Mouse (Mus musculus) small intestine, adult 2 months (tissue): Measurements from ENCODE around the gene Rbbp7. TPM values are rescaled to one million over a fixed set of nuclear protein-coding genes. Genes with fewer than 3 reads are reported as not detected.

Experiments
- H3K27ac ChIP-seq: fragments of 200-500 bp; 2 replicates; pipeline ENCODE4 v1.5.1; 2012; ENCODE audit warnings: low read depth, low read length, control low read depth, inconsistent platforms; ENCODE audit not compliant: insufficient read depth
- H3K27me3 ChIP-seq: fragments of 200-500 bp; 2 replicates; pipeline ENCODE4 v1.6.1; 2012; ENCODE audit warnings: mild to moderate bottlenecking, moderate library complexity, low read length, inconsistent platforms; ENCODE audit not compliant: control insufficient read depth, insufficient read depth
- H3K36me3 ChIP-seq: fragments of 200-500 bp; 2 replicates; pipeline ENCODE4 v1.6.1; 2012; ENCODE audit warnings: mild to moderate bottlenecking, low read length, control low read depth, inconsistent platforms; ENCODE audit not compliant: control insufficient read depth, insufficient read depth
- H3K4me1 ChIP-seq: fragments of 200-500 bp; 2 replicates; pipeline ENCODE4 v1.6.1; 2012; ENCODE audit warnings: low read length, inconsistent platforms, mixed read lengths; ENCODE audit not compliant: control insufficient read depth, insufficient read depth, insufficient read length
- H3K4me3 ChIP-seq: fragments of 200-500 bp; 2 replicates; pipeline ENCODE4 v1.5.1; 2012; ENCODE audit warnings: low read depth, mild to moderate bottlenecking, control low read depth, inconsistent platforms, low read length, moderate library complexity
- CTCF ChIP-seq: fragments of 200-500 bp; IDR thresholded peaks from 2 replicates; pipeline ENCODE4 v1.5.1; 2012; ENCODE audit warnings: low read depth, mild to moderate bottlenecking, control low read depth, inconsistent platforms, low read length, moderate library complexity, mixed read lengths; ENCODE audit not compliant: insufficient replicate concordance, insufficient read length; ENCODE audit errors: extremely low read depth
- POLR2A ChIP-seq: fragments of 200-500 bp; IDR thresholded peaks from 2 replicates; pipeline ENCODE4 v1.6.1; 2012; ENCODE audit warnings: low read depth, mild to moderate bottlenecking, control low read depth, inconsistent platforms, low read length, moderate library complexity
- WGBS: fragments of 180-500 bp; shearing (Covaris S2); methylation state at CpG from one replicate; pipeline ENCODE4 v1.1.7; 2018; 5-methylcytosine and 5-hydroxymethylcytosine counted together
- polyA plus RNA-seq: library from polyadenylated mRNA; depleted of rRNA; stranded (reverse); fragments of >200 nt; gene quantifications from 2 replicates; pipeline ENCODE4 v1.2.3, GENCODE M21; 2012

Gene Rbbp7
- polyA plus RNA-seq, 1 experiment, result 20.1 TPM

DNA sequence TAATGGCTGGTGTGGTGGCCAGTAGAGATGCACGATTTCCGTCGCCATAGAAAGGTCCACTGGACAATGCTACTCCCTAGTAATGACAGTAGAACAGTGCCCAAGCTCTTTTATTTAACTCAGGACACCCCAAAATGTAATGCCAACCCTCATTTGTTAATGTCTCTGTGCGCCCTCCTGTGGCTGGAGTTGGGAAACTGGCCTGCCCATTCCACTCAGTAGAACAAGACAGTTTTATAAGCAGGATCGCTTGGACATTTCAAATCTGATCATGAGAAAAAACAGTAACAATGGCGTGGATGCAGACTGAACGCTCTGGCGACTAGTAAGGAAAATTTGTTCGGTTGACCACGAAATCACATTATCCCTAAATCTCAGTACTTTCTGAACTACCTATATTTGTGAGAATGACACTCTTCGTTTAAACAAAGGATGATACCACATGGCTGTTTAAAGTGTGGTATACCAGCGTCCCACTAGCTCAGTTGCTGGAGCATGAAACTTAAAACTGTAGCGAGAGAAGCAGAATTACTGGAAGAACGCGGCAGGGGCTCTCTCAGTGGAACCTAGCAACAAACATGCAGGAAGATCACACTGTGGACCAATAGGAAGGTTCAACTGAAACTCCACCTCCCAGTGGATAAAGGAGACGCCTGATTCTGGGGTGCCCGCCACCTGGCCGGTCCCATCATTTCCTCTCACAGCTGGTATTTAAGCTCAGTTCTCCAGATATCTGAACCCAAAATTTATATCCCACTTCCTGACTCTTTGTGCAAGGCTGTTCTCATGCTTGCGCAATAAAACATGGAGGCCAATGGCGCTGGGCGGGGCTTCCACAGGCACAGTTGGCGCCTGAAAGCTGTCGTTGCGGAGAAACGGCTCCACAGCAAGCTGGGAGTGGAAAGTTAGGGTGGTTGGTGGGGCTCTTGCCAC is 24.9 kb upstream of the Rbbp7 start:
- peak overlapping the region; percentile 71 for H3K4me3 ChIP-seq
- no peaks in the 10 kb centered on the region for H3K36me3 ChIP-seq
- H3K27me3 ChIP-seq, result no peaks in the 10 kb centered on the region
- peaks cover 2% of the 10 kb centered on the region; the same call in 1 of the 2 replicates for H3K4me1 ChIP-seq
- 18% methylated on average over 25 of the region's 25 CpGs for WGBS
- peak; percentile 54; the same call in 1 of the 2 replicates for TF ChIP-seq CTCF
- TF ChIP-seq POLR2A, result no peak
- peak overlapping the region; percentile 73 for H3K27ac ChIP-seq

DNA sequence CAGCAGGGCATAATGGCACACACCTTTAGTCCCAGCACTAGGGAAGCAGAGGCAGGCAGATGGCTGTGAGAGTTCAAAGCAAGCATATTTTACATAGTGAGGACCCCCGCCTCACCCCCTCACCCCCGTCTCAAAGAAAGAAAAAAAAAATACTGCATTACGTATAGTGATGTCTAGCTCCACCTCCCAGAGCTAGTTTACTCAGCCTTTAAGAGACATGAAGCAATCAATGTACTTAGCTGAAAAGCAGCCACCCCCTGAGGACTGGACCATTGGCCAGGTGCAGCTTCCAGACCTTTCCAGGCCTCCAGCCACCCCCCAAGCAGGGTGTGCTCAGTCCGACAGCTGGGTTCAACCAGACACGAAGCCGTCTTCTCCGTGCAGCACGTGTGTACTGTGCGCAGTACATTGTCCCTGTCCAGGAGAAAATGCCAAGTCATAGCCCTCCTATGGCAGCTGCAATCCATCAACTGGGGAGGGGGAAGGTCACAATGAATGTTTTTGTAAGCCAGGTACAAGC is 24.0 kb upstream of the Rbbp7 start:
- no peak overlapping the region for H3K27ac ChIP-seq
- 24% methylated on average over 9 of the region's 9 CpGs for WGBS

DNA sequence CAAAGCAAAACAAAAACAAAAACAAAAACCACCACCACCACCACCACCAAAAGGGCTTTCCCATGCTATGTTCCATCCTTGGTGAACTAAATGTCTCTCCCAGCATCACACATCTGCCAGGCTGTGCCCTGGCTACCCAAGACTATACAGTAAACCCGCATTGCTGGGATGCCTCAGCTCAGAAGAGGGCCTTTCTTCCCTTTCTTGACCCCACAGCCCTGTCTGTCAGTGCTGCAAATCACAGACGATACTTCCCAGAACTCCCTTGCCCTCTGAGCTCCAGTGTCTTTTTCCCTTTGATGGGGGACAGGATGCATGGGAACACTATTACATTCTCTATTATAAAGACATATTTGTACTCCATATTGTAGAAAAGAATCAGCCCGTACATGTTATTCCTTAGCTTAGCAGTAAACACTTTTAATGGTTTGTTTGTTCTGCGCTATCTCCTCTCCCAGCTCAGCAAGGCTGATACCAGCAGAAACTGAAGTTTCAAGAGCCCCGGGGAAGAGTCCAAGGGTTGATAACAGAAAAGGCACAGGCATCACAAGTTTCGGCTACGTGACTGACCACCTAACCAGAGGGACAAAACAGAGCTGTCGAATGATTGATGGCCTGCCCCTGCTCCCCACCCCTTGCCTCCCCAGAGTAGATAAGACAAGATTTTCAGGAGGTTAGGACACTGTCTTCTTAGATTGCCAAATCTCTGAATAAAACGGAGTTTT is 11.3 kb upstream of the Rbbp7 start:
- TF ChIP-seq POLR2A, result no peak
- no peak for TF ChIP-seq CTCF
- Histone ChIP-seq H3K4me1 (no peaks in the 10 kb centered on the region), H3K4me3 (no peak overlapping the region), H3K36me3 (no peaks in the 10 kb centered on the region), H3K27ac (no peak overlapping the region), H3K27me3 (no peaks in the 10 kb centered on the region)
- 39% methylated on average over 9 of the region's 9 CpGs for WGBS

More for the DNA sequence above, 24.0 kb upstream of the Rbbp7 start:
- H3K36me3 ChIP-seq, result no peaks in the 10 kb centered on the region
- no peak for TF ChIP-seq CTCF
- TF ChIP-seq POLR2A, result no peak
- H3K4me3 ChIP-seq, result no peak overlapping the region
- no peaks in the 10 kb centered on the region for H3K27me3 ChIP-seq
- peaks cover 2% of the 10 kb centered on the region; the same call in 1 of the 2 replicates for H3K4me1 ChIP-seq

DNA sequence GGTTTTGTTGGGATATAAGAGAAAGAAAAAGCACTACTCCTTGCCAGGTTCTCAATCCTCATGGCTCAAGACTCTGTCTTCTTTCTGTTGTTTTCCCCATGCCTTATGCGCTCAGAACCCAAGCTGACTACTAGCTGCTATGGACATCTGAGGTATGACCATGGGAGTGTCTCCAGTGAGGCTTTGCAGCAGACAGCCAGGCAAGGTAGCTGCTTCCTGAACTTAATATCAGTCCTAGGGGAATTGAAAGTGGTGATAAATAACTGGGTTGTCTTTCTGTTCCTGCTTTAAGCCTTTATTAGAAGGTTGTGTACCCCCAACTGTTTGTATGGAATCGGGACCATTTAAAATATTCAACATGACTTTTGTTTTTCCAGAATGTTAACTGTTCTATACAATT is 7.8 kb upstream of the Rbbp7 start:
- Histone ChIP-seq H3K27me3 (no peaks in the 10 kb centered on the region), H3K4me3 (no peak overlapping the region), H3K4me1 (no peaks in the 10 kb centered on the region), H3K36me3 (no peaks in the 10 kb centered on the region), H3K27ac (no peak overlapping the region)
- TF ChIP-seq CTCF (no peak), POLR2A (no peak)
- WGBS, result 86% methylated on average over 2 of the region's 2 CpGs

DNA sequence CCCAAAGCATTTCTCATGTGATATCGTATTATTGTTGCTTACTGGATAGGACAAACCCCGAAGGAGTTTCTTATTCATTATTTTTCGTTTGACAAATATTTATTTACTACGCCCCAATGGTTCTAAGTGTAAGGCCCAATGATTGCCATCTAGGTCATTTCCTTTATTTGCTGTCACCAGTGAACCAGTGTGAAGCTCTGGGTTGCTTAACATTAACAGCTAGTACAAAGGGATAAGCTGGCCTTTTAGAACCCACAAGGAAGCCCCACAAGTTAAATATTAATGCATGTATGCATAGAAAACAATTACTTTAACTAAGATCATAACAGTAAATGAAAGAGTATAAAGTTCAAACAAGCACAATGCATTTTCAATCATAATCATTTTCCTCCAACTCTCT is 5.9 kb upstream of the Rbbp7 start:
- Histone ChIP-seq H3K27me3 (no peaks in the 10 kb centered on the region), H3K36me3 (no peaks in the 10 kb centered on the region), H3K4me1 (peaks cover 4% of the 10 kb centered on the region; the same call in 1 of the 2 replicates), H3K4me3 (no peak overlapping the region), H3K27ac (no peak overlapping the region)
- WGBS, result 46% methylated on average over 4 of the region's 4 CpGs
- no peak for TF ChIP-seq CTCF
- no peak for TF ChIP-seq POLR2A

DNA sequence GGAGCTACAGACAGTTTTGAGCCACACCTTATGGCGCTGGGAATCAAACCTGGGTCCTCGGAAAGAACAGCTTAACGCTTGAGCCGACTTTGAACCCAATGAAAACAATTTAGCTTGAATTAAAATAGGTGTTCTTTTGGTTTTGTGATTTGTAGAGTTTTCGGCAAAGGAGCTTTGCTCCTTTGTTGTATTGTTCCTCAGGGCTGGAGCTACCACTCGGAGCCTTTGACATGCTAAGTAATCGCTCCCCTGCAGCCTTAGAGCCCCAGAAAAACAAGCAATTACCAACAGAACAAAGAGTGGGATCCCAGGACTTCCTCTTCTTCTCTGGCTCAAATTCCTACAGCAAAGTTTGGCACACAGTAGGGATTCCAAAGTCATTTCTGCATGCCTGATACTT is 4.1 kb upstream of the Rbbp7 start:
- TF ChIP-seq CTCF (no peak), POLR2A (no peak)
- Histone ChIP-seq H3K4me1 (peaks cover 5% of the 10 kb centered on the region; the same call in 1 of the 2 replicates), H3K27ac (no peak overlapping the region), H3K27me3 (no peaks in the 10 kb centered on the region), H3K36me3 (no peaks in the 10 kb centered on the region), H3K4me3 (no peak overlapping the region)
- 82% methylated on average over 7 of the region's 7 CpGs for WGBS
